Mouse (Mus musculus): ENCODE measurements around the gene Aadacl4.
"Not testable (repeated sequence)": the region's sequence is repeated elsewhere in the genome, so short reads cannot be mapped to it uniquely, and the experiment has no call there.

The Aadacl4 gene

GRCm38 (mm10) chr4:144613407-144613806 is at the start of gene Aadacl4:
Aadacl4 (plus strand) TSS chr4:144613707.
- DNase-seq = no peak

GRCm38 (mm10) chr4:144565034-144565433 is 48.5 kb upstream of the Aadacl4 start, which contains the start of gene Gm13124:
Gm13124 (minus strand) TSS chr4:144565134.
- no peak for DNase-seq

- no peak for DNase-seq
Observed at GRCm38 (mm10) chr4:144567752-144568151, 45.8 kb upstream of the Aadacl4 start.

GRCm38 (mm10) chr4:144586207-144586606 is 27.3 kb upstream of the Aadacl4 start:
- not testable (repeated sequence) for DNase-seq

- no peak for DNase-seq
Observed at GRCm38 (mm10) chr4:144592790-144593189, 20.7 kb upstream of the Aadacl4 start.

- no peak for DNase-seq
Observed at GRCm38 (mm10) chr4:144614586-144614985, 1.1 kb downstream of the Aadacl4 start.

GRCm38 (mm10) chr4:144638263-144638662 is 24.8 kb downstream of the Aadacl4 start:
- no peak for DNase-seq
